Mouse (Mus musculus): Measurements from ENCODE around the gene Foxn2. TPM values are rescaled to one million over a fixed set of nuclear protein-coding genes. Genes with fewer than 3 reads are reported as not detected.
"Not testable (repeated sequence)": the region's sequence is repeated elsewhere in the genome, so short reads cannot be mapped to it uniquely, and the experiment has no call there.

Gene Foxn2
- polyA plus RNA-seq, 1 experiment from 2014 or later: 7.7 TPM

GRCm38 (mm10) chr17:88436284-88436683, 4.2 kb upstream of the Foxn2 start:
- no peak overlapping the region for H3K4me3 ChIP-seq (replicated peaks; ENCODE audit: low read depth, low read length)
- DNase-seq: no peak
- no peak overlapping the region for H3K27ac ChIP-seq (replicated peaks; ENCODE audit: low read depth, low read length)
- H3K9me3 ChIP-seq (ENCODE audit: control insufficient read depth, low read length): no peaks in the 10 kb centered on the region
- no peak for ATAC-seq (ENCODE audit: low FRiP score, low TSS enrichment)
- WGBS: 95% methylated on average over 4 of the region's 4 CpGs
- H3K4me1 ChIP-seq (ENCODE audit: control insufficient read depth, insufficient read depth, low read length): no peaks in the 10 kb centered on the region
- no peak overlapping the region for H3K4me2 ChIP-seq (ENCODE audit: low read length)
- H3K9ac ChIP-seq (replicated peaks; ENCODE audit: low read length): no peak overlapping the region
- no peaks in the 10 kb centered on the region for H3K36me3 ChIP-seq (ENCODE audit: control insufficient read depth, insufficient read depth, low read length)
- no peaks in the 10 kb centered on the region for H3K27me3 ChIP-seq (ENCODE audit: control insufficient read depth, insufficient read depth, low read length)

- H3K4me1 ChIP-seq (ENCODE audit: control insufficient read depth, insufficient read depth, low read length); H3K36me3 ChIP-seq (ENCODE audit: control insufficient read depth, insufficient read depth, low read length); H3K27ac ChIP-seq (replicated peaks; ENCODE audit: low read depth, low read length); H3K4me2 ChIP-seq (ENCODE audit: low read length); H3K9ac ChIP-seq (replicated peaks; ENCODE audit: low read length); ATAC-seq (ENCODE audit: low FRiP score, low TSS enrichment); DNase-seq; H3K27me3 ChIP-seq (ENCODE audit: control insufficient read depth, insufficient read depth, low read length); H3K4me3 ChIP-seq (replicated peaks; ENCODE audit: low read depth, low read length); H3K9me3 ChIP-seq (ENCODE audit: control insufficient read depth, low read length): not testable (repeated sequence)
- 98% methylated on average over 5 of the region's 5 CpGs for WGBS
These were observed 3.8 kb upstream of the Foxn2 start for GRCm38 (mm10) chr17:88436749-88437148.

- H3K4me3 ChIP-seq (replicated peaks; ENCODE audit: low read depth, low read length): no peak overlapping the region
- H3K4me2 ChIP-seq (ENCODE audit: low read length): no peak overlapping the region
- H3K36me3 ChIP-seq (ENCODE audit: control insufficient read depth, insufficient read depth, low read length): no peaks in the 10 kb centered on the region
- 89% methylated on average over 1 of the region's 1 CpGs for WGBS
- H3K27me3 ChIP-seq (ENCODE audit: control insufficient read depth, insufficient read depth, low read length): no peaks in the 10 kb centered on the region
- no peaks in the 10 kb centered on the region for H3K9me3 ChIP-seq (ENCODE audit: control insufficient read depth, low read length)
- no peak for DNase-seq
- ATAC-seq (ENCODE audit: low FRiP score, low TSS enrichment): no peak
- H3K27ac ChIP-seq (replicated peaks; ENCODE audit: low read depth, low read length): no peak overlapping the region
- H3K9ac ChIP-seq (replicated peaks; ENCODE audit: low read length): no peak overlapping the region
- H3K4me1 ChIP-seq (ENCODE audit: control insufficient read depth, insufficient read depth, low read length): no peaks in the 10 kb centered on the region
These were observed 3.1 kb upstream of the Foxn2 start for GRCm38 (mm10) chr17:88437391-88437790.

GRCm38 (mm10) chr17:88439536-88440050, 918 bp upstream of the Foxn2 start:
- Histone ChIP-seq H3K4me3 (replicated peaks; ENCODE audit: low read depth, low read length) (peak overlapping the region; percentile 88), H3K36me3 (ENCODE audit: control insufficient read depth, insufficient read depth, low read length) (no peaks in the 10 kb centered on the region), H3K9ac (replicated peaks; ENCODE audit: low read length) (0 out of 2 replicates have a peak overlapping the region, but pooled peaks have one; percentile 75), H3K9me3 (ENCODE audit: control insufficient read depth, low read length) (no peaks in the 10 kb centered on the region), H3K27me3 (ENCODE audit: control insufficient read depth, insufficient read depth, low read length) (no peaks in the 10 kb centered on the region), H3K27ac (replicated peaks; ENCODE audit: low read depth, low read length) (no peak overlapping the region), H3K4me1 (ENCODE audit: control insufficient read depth, insufficient read depth, low read length) (no peaks in the 10 kb centered on the region), H3K4me2 (ENCODE audit: low read length) (peak overlapping the region; percentile 86)
- no peak for ATAC-seq (ENCODE audit: low FRiP score, low TSS enrichment)
- DNase-seq: peak; percentile 15
- WGBS: 85% methylated on average over 12 of the region's 12 CpGs

- peak; percentile 67 for ATAC-seq (ENCODE audit: low FRiP score, low TSS enrichment)
- H3K9me3 ChIP-seq (ENCODE audit: control insufficient read depth, low read length): no peaks in the 10 kb centered on the region
- DNase-seq: peak; percentile 67
- no peaks in the 10 kb centered on the region for H3K4me1 ChIP-seq (ENCODE audit: control insufficient read depth, insufficient read depth, low read length)
- peak overlapping the region; percentile 88 for H3K4me3 ChIP-seq (replicated peaks; ENCODE audit: low read depth, low read length)
- H3K27me3 ChIP-seq (ENCODE audit: control insufficient read depth, insufficient read depth, low read length): no peaks in the 10 kb centered on the region
- 0% methylated on average over 52 of the region's 55 CpGs for WGBS
- H3K36me3 ChIP-seq (ENCODE audit: control insufficient read depth, insufficient read depth, low read length): no peaks in the 10 kb centered on the region
- peak overlapping the region; percentile 90 for H3K27ac ChIP-seq (replicated peaks; ENCODE audit: low read depth, low read length)
- peak overlapping the region; percentile 75 for H3K9ac ChIP-seq (replicated peaks; ENCODE audit: low read length)
- H3K4me2 ChIP-seq (ENCODE audit: low read length): peak overlapping the region; percentile 86
These were observed 505 bp downstream of the Foxn2 start for GRCm38 (mm10) chr17:88441001-88441431.

- Histone ChIP-seq H3K4me3 (replicated peaks; ENCODE audit: low read depth, low read length) (peak overlapping the region; percentile 88), H3K27ac (replicated peaks; ENCODE audit: low read depth, low read length) (peak overlapping the region; percentile 90), H3K36me3 (ENCODE audit: control insufficient read depth, insufficient read depth, low read length) (no peaks in the 10 kb centered on the region), H3K27me3 (ENCODE audit: control insufficient read depth, insufficient read depth, low read length) (no peaks in the 10 kb centered on the region), H3K9me3 (ENCODE audit: control insufficient read depth, low read length) (no peaks in the 10 kb centered on the region), H3K4me1 (ENCODE audit: control insufficient read depth, insufficient read depth, low read length) (no peaks in the 10 kb centered on the region), H3K9ac (replicated peaks; ENCODE audit: low read length) (peak overlapping the region; percentile 75), H3K4me2 (ENCODE audit: low read length) (peak overlapping the region; percentile 86)
- DNase-seq (peak; percentile 85), ATAC-seq (ENCODE audit: low FRiP score, low TSS enrichment) (peak; percentile 52)
- under 1% methylated on average over 47 of the region's 48 CpGs for WGBS
These were observed 1.1 kb downstream of the Foxn2 start for GRCm38 (mm10) chr17:88441432-88442174.

GRCm38 (mm10) chr17:88442661-88443060, 2.1 kb downstream of the Foxn2 start:
- Histone ChIP-seq H3K9me3 (ENCODE audit: control insufficient read depth, low read length) (no peaks in the 10 kb centered on the region), H3K27ac (replicated peaks; ENCODE audit: low read depth, low read length) (no peak overlapping the region), H3K27me3 (ENCODE audit: control insufficient read depth, insufficient read depth, low read length) (no peaks in the 10 kb centered on the region), H3K4me3 (replicated peaks; ENCODE audit: low read depth, low read length) (no peak overlapping the region), H3K9ac (replicated peaks; ENCODE audit: low read length) (no peak overlapping the region), H3K4me1 (ENCODE audit: control insufficient read depth, insufficient read depth, low read length) (no peaks in the 10 kb centered on the region), H3K4me2 (ENCODE audit: low read length) (peak overlapping the region; percentile 21), H3K36me3 (ENCODE audit: control insufficient read depth, insufficient read depth, low read length) (no peaks in the 10 kb centered on the region)
- WGBS: 86% methylated on average over 6 of the region's 6 CpGs
- DNase-seq (no peak), ATAC-seq (ENCODE audit: low FRiP score, low TSS enrichment) (no peak)

GRCm38 (mm10) chr17:88443186-88443585, 2.7 kb downstream of the Foxn2 start:
- Histone ChIP-seq H3K9me3 (ENCODE audit: control insufficient read depth, low read length) (no peaks in the 10 kb centered on the region), H3K9ac (replicated peaks; ENCODE audit: low read length) (no peak overlapping the region), H3K36me3 (ENCODE audit: control insufficient read depth, insufficient read depth, low read length) (no peaks in the 10 kb centered on the region), H3K4me3 (replicated peaks; ENCODE audit: low read depth, low read length) (no peak overlapping the region), H3K27ac (replicated peaks; ENCODE audit: low read depth, low read length) (no peak overlapping the region), H3K4me1 (ENCODE audit: control insufficient read depth, insufficient read depth, low read length) (no peaks in the 10 kb centered on the region), H3K27me3 (ENCODE audit: control insufficient read depth, insufficient read depth, low read length) (no peaks in the 10 kb centered on the region), H3K4me2 (ENCODE audit: low read length) (no peak overlapping the region)
- DNase-seq (no peak), ATAC-seq (ENCODE audit: low FRiP score, low TSS enrichment) (no peak)
- 84% methylated on average over 6 of the region's 6 CpGs for WGBS

- H3K9ac ChIP-seq (replicated peaks; ENCODE audit: low read length): no peak overlapping the region
- no peak overlapping the region for H3K4me2 ChIP-seq (ENCODE audit: low read length)
- WGBS: 94% methylated on average over 3 of the region's 3 CpGs
- no peak overlapping the region for H3K4me3 ChIP-seq (replicated peaks; ENCODE audit: low read depth, low read length)
- no peak overlapping the region for H3K27ac ChIP-seq (replicated peaks; ENCODE audit: low read depth, low read length)
- ATAC-seq (ENCODE audit: low FRiP score, low TSS enrichment): no peak
- no peak for DNase-seq
- H3K27me3 ChIP-seq (ENCODE audit: control insufficient read depth, insufficient read depth, low read length): no peaks in the 10 kb centered on the region
- no peaks in the 10 kb centered on the region for H3K4me1 ChIP-seq (ENCODE audit: control insufficient read depth, insufficient read depth, low read length)
- no peaks in the 10 kb centered on the region for H3K36me3 ChIP-seq (ENCODE audit: control insufficient read depth, insufficient read depth, low read length)
- no peaks in the 10 kb centered on the region for H3K9me3 ChIP-seq (ENCODE audit: control insufficient read depth, low read length)
These were observed 17.6 kb downstream of the Foxn2 start for GRCm38 (mm10) chr17:88458079-88458478.

Data from midbrain, embryonic 14.5 days (tissue).